Mouse (Mus musculus) MEL (cell line): ENCODE measurements around the gene Vangl1.

Experiments used
- HCFC1 ChIP-seq: IDR thresholded peaks from 2 replicates; pipeline ENCODE4 v1.6.1; 2012; ENCODE audit warnings: low read depth, mild to moderate bottlenecking, inconsistent platforms, low read length, improper control_type of control experiment, moderate library complexity
- MAFK ChIP-seq: IDR thresholded peaks from 2 replicates; pipeline ENCODE4 v1.6.1; 2011; ENCODE audit warnings: low read depth, mild to moderate bottlenecking, low read length, improper control_type of control experiment, borderline replicate concordance
- MAZ ChIP-seq: IDR thresholded peaks from 2 replicates; pipeline ENCODE4 v1.6.1; 2012; ENCODE audit warnings: low read depth, mild to moderate bottlenecking, inconsistent platforms, low read length, improper control_type of control experiment
- MEF2A ChIP-seq: IDR thresholded peaks from 2 replicates; pipeline ENCODE4 v1.6.1; 2014; ENCODE audit warnings: low read depth, mild to moderate bottlenecking, inconsistent platforms, low read length, improper control_type of control experiment; ENCODE audit not compliant: poor library complexity, insufficient replicate concordance, severe bottlenecking; ENCODE audit errors: extremely low read depth
- POLR2A ChIP-seq, 2 experiments: IDR thresholded peaks; 2 replicates each; pipeline ENCODE4 v1.6.1; 2011 to 2012; ENCODE audit warnings: low read length in 2 of 2, mild to moderate bottlenecking in 2 of 2, control low read depth in 1 of 2, improper control_type of control experiment in 1 of 2, low read depth in 1 of 2, moderate library complexity in 1 of 2; ENCODE audit not compliant: control insufficient read depth in 1 of 2, insufficient read depth in 1 of 2, poor library complexity in 1 of 2
- POLR2AphosphoS2 ChIP-seq: IDR thresholded peaks from 2 replicates; pipeline ENCODE4 v1.6.1; 2011; ENCODE audit warnings: low read length, improper control_type of control experiment

DNA sequence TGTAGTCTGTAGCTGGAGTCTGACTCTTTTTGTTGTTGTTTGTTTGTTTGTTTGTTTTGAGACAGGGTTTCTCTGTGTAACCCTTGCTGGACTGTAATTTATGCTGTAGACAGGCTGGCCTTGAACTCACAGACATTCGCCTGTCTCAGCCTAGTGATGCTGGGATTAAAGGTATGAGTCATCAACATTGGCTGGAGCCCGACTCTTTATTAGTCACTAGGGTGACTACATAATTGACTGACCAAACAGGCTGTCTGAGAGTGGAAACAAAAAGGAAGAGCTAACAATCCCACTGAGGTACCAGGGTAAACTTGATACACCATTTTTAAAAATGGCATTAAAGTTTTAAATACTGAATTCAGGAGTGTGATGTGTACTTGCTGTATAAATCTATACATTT lies 21.9 kb downstream of the Vangl1 start:
- no peak for TF ChIP-seq HCFC1
- no peak for TF ChIP-seq POLR2A (IDR thresholded peaks at IDR 0.05; ENCODE audit: control insufficient read depth in 1 of 2, insufficient read depth in 1 of 2, low read depth in 1 of 2, low read length in 2 of 2, poor library complexity in 1 of 2)
- TF ChIP-seq MAFK: no peak
- TF ChIP-seq MAZ: no peak
- TF ChIP-seq POLR2AphosphoS2: no peak
- TF ChIP-seq MEF2A: no peak
